Mouse (Mus musculus) bone marrow, adult 2 months (tissue): ENCODE measurements around the gene Aldh5a1.

Experiments used
- CTCF ChIP-seq: fragments of 200-500 bp; IDR thresholded peaks from 2 replicates; pipeline ENCODE4 v1.5.1; 2011; ENCODE audit warnings: low read length, control low read depth; ENCODE audit not compliant: control insufficient read depth, insufficient read depth
- POLR2A ChIP-seq: fragments of 200-500 bp; IDR thresholded peaks from 2 replicates; pipeline ENCODE4 v1.6.1; 2011; ENCODE audit warnings: low read depth, mild to moderate bottlenecking, control low read depth, low read length, borderline replicate concordance; ENCODE audit not compliant: control insufficient read depth

DNA sequence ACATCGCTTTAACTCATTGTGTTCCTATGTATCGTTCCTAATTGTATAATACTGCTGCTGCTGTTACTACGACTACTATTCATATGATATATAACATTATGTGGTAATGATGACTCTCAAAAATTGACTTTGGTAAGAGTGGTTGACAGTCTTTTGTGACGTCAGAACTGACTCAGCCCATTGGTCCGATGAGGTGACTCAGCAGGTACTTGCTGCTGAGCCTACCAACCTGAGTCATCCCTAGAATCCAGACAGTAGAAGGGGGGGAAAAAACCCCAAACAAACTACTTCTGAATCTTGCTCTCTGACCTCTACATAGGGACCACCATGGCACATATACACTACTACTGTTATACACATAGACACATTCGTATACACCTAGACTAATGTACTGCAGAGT is 11.4 kb upstream of the Aldh5a1 start:
- no peak for TF ChIP-seq CTCF
- no peak for TF ChIP-seq POLR2A
